Mouse (Mus musculus): Measurements from ENCODE around the gene Xpo4.

- TF ChIP-seq FLI1 (IDR thresholded peaks at IDR 0.05; ENCODE audit: low read length) = no peak
- no peak for TF ChIP-seq GATA1 (IDR thresholded peaks at IDR 0.05; ENCODE audit: borderline replicate concordance, low read length)
Measured at GRCm38 (mm10) chr14:57533214-57533613, 132.0 kb downstream of the Xpo4 start.

All from megakaryocyte, embryonic 14.5 days (primary cell).